Mouse (Mus musculus) liver, embryonic 12.5 days (tissue): ENCODE measurements at regions not wholly inside any gene's neighbourhood (a gene's known extent, or its start where the extent isn't known, plus 50 kb on each side); places are given as distances from the start of the nearest gene placed in this dataset.

Experiments
- ATAC-seq: fragments of 200-750 bp; cut with Nextera tagmentation; 2 replicates; pipeline ENCODE4 v1.8.0; 2017; ENCODE audit warnings: moderate number of reproducible peaks, mild to moderate bottlenecking, moderate library complexity
- H3K27ac ChIP-seq: fragments of 300-500 bp; sonication (generic); 2 replicates; pipeline ENCODE4 v1.5.1; 2016; ENCODE audit warnings: mild to moderate bottlenecking
- H3K27me3 ChIP-seq: fragments of 300-500 bp; sonication (generic); replicated peaks from 2 replicates; pipeline ENCODE4 v1.6.1; 2016; ENCODE audit warnings: mild to moderate bottlenecking, moderate library complexity
- H3K36me3 ChIP-seq: fragments of 300-500 bp; sonication (generic); 2 replicates; pipeline ENCODE4 v1.6.1; 2016; ENCODE audit warnings: mild to moderate bottlenecking, moderate library complexity
- H3K4me1 ChIP-seq: fragments of 300-500 bp; sonication (generic); 2 replicates; pipeline ENCODE4 v1.6.1; 2016
- H3K4me2 ChIP-seq: fragments of 300-500 bp; sonication (generic); 2 replicates; pipeline ENCODE4 v1.6.1; 2016; ENCODE audit warnings: mild to moderate bottlenecking, moderate library complexity
- H3K4me3 ChIP-seq: fragments of 300-500 bp; sonication (generic); 2 replicates; pipeline ENCODE4 v1.5.1; 2016; ENCODE audit warnings: mild to moderate bottlenecking, moderate library complexity
- H3K9ac ChIP-seq: fragments of 300-500 bp; sonication (generic); 2 replicates; pipeline ENCODE4 v1.6.1; 2016; ENCODE audit warnings: mild to moderate bottlenecking, moderate library complexity
- H3K9me3 ChIP-seq: fragments of 300-500 bp; sonication (generic); replicated peaks from 2 replicates; pipeline ENCODE4 v1.6.1; 2016; ENCODE audit warnings: mild to moderate bottlenecking, moderate library complexity
- WGBS: fragments of 180-500 bp; shearing (Covaris S2); methylation state at CpG from one replicate; pipeline ENCODE4 v1.1.7; 2016; ENCODE audit not compliant: insufficient replicate concordance; 5-methylcytosine and 5-hydroxymethylcytosine counted together

- ATAC-seq, result no peak
- Histone ChIP-seq H3K4me2 (no peak overlapping the region), H3K27me3 (no peaks in the 10 kb centered on the region; the same call in 1 of the 2 replicates), H3K9ac (no peak overlapping the region), H3K36me3 (no peaks in the 10 kb centered on the region), H3K27ac (no peak overlapping the region), H3K4me3 (no peak overlapping the region), H3K4me1 (no peaks in the 10 kb centered on the region), H3K9me3 (peaks cover 11% of the 10 kb centered on the region; the same call in 1 of the 2 replicates)
- WGBS, result 63% methylated on average over 9 of the region's 9 CpGs
Observed at GRCm38 (mm10) chr6:100474326-100474725, 187.0 kb upstream of the Rybp start.

- WGBS, result 60% methylated on average over 2 of the region's 2 CpGs
- Histone ChIP-seq H3K4me2 (no peak overlapping the region), H3K4me1 (no peaks in the 10 kb centered on the region), H3K27ac (no peak overlapping the region), H3K4me3 (no peak overlapping the region), H3K9ac (no peak overlapping the region), H3K9me3 (peaks cover 11% of the 10 kb centered on the region; the same call in 1 of the 2 replicates), H3K27me3 (no peaks in the 10 kb centered on the region; the same call in 1 of the 2 replicates), H3K36me3 (no peaks in the 10 kb centered on the region)
- no peak for ATAC-seq
Observed at GRCm38 (mm10) chr6:100470071-100470470, 182.8 kb upstream of the Rybp start.

- 58% methylated on average over 2 of the region's 2 CpGs for WGBS
- no peaks in the 10 kb centered on the region for H3K4me1 ChIP-seq
- H3K36me3 ChIP-seq, result no peaks in the 10 kb centered on the region
- H3K4me2 ChIP-seq, result no peak overlapping the region
- peaks cover 10% of the 10 kb centered on the region; the same call in 1 of the 2 replicates for H3K9me3 ChIP-seq
- ATAC-seq, result no peak
- no peaks in the 10 kb centered on the region for H3K27me3 ChIP-seq
- no peak overlapping the region for H3K27ac ChIP-seq
- no peak overlapping the region for H3K9ac ChIP-seq
- no peak overlapping the region for H3K4me3 ChIP-seq
Observed at GRCm38 (mm10) chr6:100462757-100463156, 175.5 kb upstream of the Rybp start.

- WGBS, result 65% methylated on average over 3 of the region's 3 CpGs
- no peak overlapping the region for H3K27ac ChIP-seq
- no peaks in the 10 kb centered on the region for H3K36me3 ChIP-seq
- no peak for ATAC-seq
- H3K4me2 ChIP-seq, result no peak overlapping the region
- no peak overlapping the region for H3K4me3 ChIP-seq
- H3K9me3 ChIP-seq, result peaks cover 12% of the 10 kb centered on the region
- H3K4me1 ChIP-seq, result no peaks in the 10 kb centered on the region
- H3K9ac ChIP-seq, result no peak overlapping the region
- no peaks in the 10 kb centered on the region for H3K27me3 ChIP-seq
Observed at GRCm38 (mm10) chr6:100453401-100453800, 166.1 kb upstream of the Rybp start.

GRCm38 (mm10) chr6:100452097-100453002 lies 165.1 kb upstream of the Rybp start:
- Histone ChIP-seq H3K4me2 (no peak overlapping the region), H3K27ac (no peak overlapping the region), H3K4me1 (0 out of 2 replicates have a peak, but pooled peaks cover under 1% of the 10 kb centered on the region), H3K27me3 (no peaks in the 10 kb centered on the region), H3K9me3 (peaks cover 9% of the 10 kb centered on the region), H3K4me3 (no peak overlapping the region), H3K36me3 (no peaks in the 10 kb centered on the region), H3K9ac (no peak overlapping the region)
- WGBS, result 36% methylated on average over 9 of the region's 9 CpGs
- ATAC-seq, result peak; percentile 73

DNA sequence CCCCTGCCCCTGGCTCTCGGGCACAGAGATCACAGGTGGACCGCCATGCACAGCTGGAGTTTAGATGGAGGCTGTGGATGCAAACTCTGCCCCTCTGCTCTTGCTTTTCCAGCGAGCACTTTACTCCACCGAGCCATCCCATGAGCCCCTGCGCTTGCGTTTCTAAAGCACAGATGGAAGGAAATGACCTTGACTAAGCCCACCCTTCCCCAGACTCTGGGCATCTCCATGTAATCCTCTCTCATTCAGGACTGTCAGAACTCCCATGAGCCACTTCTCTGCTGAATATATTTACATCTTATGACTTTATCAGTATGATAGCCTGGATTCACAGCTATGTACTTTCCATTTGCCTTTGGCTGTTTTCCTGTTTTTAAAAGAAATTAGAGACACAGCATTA lies 162.8 kb upstream of the Rybp start:
- H3K27me3 ChIP-seq, result no peaks in the 10 kb centered on the region
- no peak overlapping the region for H3K4me3 ChIP-seq
- no peak overlapping the region for H3K4me2 ChIP-seq
- ATAC-seq, result no peak
- 82% methylated on average over 6 of the region's 6 CpGs for WGBS
- H3K4me1 ChIP-seq, result 0 out of 2 replicates have a peak, but pooled peaks cover 5% of the 10 kb centered on the region
- H3K9me3 ChIP-seq, result peaks cover 9% of the 10 kb centered on the region
- no peak overlapping the region for H3K27ac ChIP-seq
- no peaks in the 10 kb centered on the region for H3K36me3 ChIP-seq
- no peak overlapping the region for H3K9ac ChIP-seq

DNA sequence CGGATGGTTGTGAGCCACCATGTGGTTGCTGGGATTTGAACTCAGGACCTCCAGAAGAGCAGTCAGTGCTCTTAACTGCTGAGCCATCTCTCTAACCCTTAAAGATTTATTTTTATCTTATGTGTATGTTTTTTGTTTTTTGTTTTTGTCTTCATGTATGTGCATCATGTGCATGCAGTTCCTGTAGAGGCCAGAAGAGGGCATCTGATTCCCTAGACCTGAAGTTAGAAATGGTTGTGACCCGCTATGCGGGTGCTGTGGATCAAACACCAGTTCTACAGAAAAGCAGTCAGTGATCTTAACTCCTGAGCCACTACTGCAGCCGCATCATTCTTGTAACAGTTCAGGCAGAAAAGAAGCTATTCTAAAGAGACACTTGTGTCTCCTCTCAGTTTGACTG lies 161.8 kb upstream of the Rybp start:
- Histone ChIP-seq H3K9me3 (peaks cover 9% of the 10 kb centered on the region), H3K27ac (no peak overlapping the region), H3K36me3 (no peaks in the 10 kb centered on the region), H3K4me2 (no peak overlapping the region), H3K9ac (no peak overlapping the region), H3K4me3 (no peak overlapping the region), H3K27me3 (no peaks in the 10 kb centered on the region), H3K4me1 (0 out of 2 replicates have a peak, but pooled peaks cover 5% of the 10 kb centered on the region)
- 84% methylated on average over 4 of the region's 4 CpGs for WGBS
- no peak for ATAC-seq

DNA sequence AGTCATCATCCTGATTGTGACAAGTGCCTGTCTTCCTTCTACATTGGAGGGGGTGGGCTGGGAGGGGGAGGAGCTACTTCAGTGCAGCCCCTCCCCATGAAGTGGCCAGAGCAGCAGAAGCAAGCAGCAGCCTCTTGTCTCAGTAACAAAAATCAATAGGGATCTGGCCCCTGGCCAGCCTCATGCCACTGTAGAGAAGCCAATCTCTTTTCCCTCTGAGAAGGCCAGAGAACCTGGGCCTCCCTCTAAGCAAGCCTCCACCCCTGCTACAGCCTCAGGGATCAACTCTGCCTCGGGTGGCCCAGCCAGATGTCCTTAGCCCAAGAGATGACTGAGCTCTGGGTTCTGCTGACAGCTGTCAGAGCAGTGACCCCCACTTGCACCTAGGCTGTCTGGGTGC lies 159.9 kb upstream of the Rybp start:
- Histone ChIP-seq H3K9me3 (peaks cover 9% of the 10 kb centered on the region), H3K27ac (no peak overlapping the region), H3K4me1 (0 out of 2 replicates have a peak, but pooled peaks cover 5% of the 10 kb centered on the region), H3K4me3 (no peak overlapping the region), H3K36me3 (no peaks in the 10 kb centered on the region), H3K27me3 (no peaks in the 10 kb centered on the region), H3K4me2 (no peak overlapping the region), H3K9ac (no peak overlapping the region)
- ATAC-seq, result no peak
- WGBS, result 36% methylated on average over 1 of the region's 1 CpGs

DNA sequence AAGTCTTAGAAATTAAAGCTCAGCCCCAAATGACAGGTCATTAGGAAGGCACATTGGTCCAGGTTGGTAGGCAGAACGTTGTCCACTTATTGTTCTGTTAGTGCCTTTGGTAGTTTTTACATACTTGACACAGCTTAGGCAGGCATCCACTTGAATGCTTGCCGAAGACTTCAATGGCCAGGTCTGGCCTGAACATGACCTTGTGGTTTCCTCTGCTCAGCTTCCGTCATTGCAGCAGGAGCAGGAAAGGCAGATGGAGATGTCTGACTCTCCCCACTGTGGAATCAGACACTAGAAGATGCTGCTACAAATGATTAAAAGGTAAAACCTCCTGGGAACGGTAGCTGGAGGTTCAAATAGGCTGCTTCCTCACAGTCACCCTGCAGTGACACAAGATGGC lies 159.5 kb upstream of the Rybp start:
- no peak for ATAC-seq
- Histone ChIP-seq H3K4me3 (no peak overlapping the region), H3K4me2 (no peak overlapping the region), H3K9ac (no peak overlapping the region), H3K4me1 (0 out of 2 replicates have a peak, but pooled peaks cover 5% of the 10 kb centered on the region), H3K27me3 (no peaks in the 10 kb centered on the region), H3K27ac (no peak overlapping the region), H3K9me3 (peaks cover 9% of the 10 kb centered on the region), H3K36me3 (no peaks in the 10 kb centered on the region)
- 40% methylated on average over 4 of the region's 4 CpGs for WGBS

DNA sequence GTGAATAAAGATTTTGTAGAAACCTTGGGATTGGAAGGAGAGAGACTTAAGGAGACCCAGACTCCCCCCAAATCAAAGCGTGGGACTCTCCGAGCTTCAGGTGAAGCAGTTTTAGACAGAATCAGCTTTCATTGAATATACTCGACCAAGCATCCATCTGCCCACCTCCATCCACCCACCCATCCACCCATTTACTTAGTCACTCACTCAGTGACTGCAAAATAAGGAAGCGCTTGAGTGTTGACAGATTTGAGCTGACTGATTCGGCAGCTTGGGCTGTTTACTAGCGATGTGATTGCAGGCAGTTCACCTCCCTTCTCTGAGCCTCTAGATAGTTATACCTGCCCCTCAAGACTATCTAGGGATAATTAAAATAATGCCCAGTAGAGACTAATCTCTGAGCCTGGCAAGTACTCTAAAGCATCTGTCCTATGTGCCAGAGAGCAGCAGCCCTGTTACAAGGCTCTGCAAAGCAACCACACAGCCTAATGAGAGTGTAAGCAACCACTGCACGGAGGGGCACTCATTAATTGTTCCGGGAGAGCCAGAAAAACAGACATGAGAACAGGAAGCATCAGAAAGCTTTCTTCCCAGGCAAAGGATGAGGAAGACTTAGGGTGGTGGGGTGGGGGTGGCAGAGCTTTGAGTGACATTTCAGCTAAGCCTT lies 151.9 kb upstream of the Rybp start:
- peaks cover 29% of the 10 kb centered on the region for H3K27me3 ChIP-seq
- peak overlapping the region; percentile 20; the same call in 1 of the 2 replicates for H3K4me3 ChIP-seq

DNA sequence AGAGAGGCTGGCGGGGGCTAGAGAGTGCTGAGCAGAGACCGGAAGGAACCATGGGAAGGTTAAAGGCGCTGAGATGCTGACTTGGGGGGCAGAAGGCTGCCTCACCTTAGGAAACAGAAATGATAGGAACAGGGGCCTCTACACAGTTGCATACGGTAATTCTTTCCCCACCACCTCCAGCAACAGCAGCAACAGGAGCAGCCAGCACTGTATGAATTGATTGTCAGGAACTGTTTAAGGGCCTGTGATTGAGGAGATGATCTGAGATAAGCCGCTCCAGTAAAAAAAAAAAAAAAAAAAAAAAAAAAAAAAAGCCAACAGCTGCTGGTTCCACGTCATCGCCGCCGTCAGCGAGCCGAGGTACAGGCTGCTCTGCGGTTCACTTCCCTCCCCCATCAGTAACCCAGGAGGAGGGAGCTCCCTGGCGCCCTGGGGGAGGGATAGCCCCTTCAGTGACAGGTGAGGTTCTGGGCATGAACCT lies 151.3 kb upstream of the Rybp start:
- no peak for ATAC-seq
- H3K9me3 ChIP-seq, result no peaks in the 10 kb centered on the region
- H3K4me1 ChIP-seq, result peaks cover 13% of the 10 kb centered on the region
- H3K27me3 ChIP-seq, result peaks cover 29% of the 10 kb centered on the region
- no peak overlapping the region for H3K27ac ChIP-seq
- 2% methylated on average over 13 of the region's 13 CpGs for WGBS
- no peak overlapping the region for H3K9ac ChIP-seq
- H3K36me3 ChIP-seq, result no peaks in the 10 kb centered on the region
- H3K4me3 ChIP-seq, result peak overlapping the region; percentile 20; the same call in 1 of the 2 replicates
- H3K4me2 ChIP-seq, result peak overlapping the region; percentile 44

More for the DNA sequence above, 151.9 kb upstream of the Rybp start:
- Histone ChIP-seq H3K4me2 (peak overlapping the region; percentile 44), H3K9me3 (no peaks in the 10 kb centered on the region), H3K9ac (no peak overlapping the region), H3K4me1 (peaks cover 13% of the 10 kb centered on the region), H3K36me3 (no peaks in the 10 kb centered on the region), H3K27ac (no peak overlapping the region)
- ATAC-seq, result no peak
- WGBS, result 6% methylated on average over 8 of the region's 8 CpGs

DNA sequence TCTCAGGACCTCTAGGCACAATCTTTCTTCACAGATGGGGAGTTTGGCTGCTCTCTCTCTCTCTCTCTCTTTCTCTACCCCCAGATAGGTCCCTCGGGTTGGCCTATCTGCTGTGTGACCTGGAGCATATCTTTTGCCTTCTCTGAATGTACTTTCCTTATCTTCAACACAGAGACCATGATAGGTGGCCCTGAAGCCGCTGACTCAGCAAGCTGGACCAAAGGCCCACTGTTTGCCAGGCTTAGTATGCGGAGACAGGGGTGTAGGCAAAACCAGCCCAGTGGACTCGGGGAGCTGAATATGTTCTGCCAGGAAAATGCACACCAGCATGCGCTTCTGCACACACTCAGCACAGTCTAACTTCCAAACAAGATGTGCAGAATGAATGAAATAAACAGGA lies 150.7 kb upstream of the Rybp start:
- no peak for ATAC-seq
- Histone ChIP-seq H3K9ac (no peak overlapping the region), H3K36me3 (no peaks in the 10 kb centered on the region), H3K9me3 (no peaks in the 10 kb centered on the region), H3K27ac (no peak overlapping the region), H3K4me1 (peaks cover 13% of the 10 kb centered on the region), H3K4me2 (peak overlapping the region; percentile 44), H3K4me3 (no peak overlapping the region), H3K27me3 (peaks cover 29% of the 10 kb centered on the region)
- 21% methylated on average over 5 of the region's 5 CpGs for WGBS
